Mouse (Mus musculus): ENCODE measurements around the gene Gm9887. TPM values are rescaled to one million over a fixed set of nuclear protein-coding genes. Genes with fewer than 3 reads are reported as not detected.
"Not testable (repeated sequence)": the region's sequence is repeated elsewhere in the genome, so short reads cannot be mapped to it uniquely, and the experiment has no call there.

Gene Gm9887
- polyA plus RNA-seq, 1 experiment from 2014 or later: 2.0 TPM

GRCm38 (mm10) chr12:69365757-69366156, 6.5 kb downstream of the Gm9887 start:
- WGBS: 87% methylated on average over 7 of the region's 7 CpGs
- Histone ChIP-seq H3K4me2 (replicated peaks) (no peak overlapping the region), H3K36me3 (no peaks in the 10 kb centered on the region), H3K9ac (no peak overlapping the region), H3K9me3 (no peaks in the 10 kb centered on the region), H3K4me3 (replicated peaks) (no peak overlapping the region), H3K4me1 (replicated peaks) (peaks cover 3% of the 10 kb centered on the region; the same call in 1 of the 2 replicates), H3K27me3 (replicated peaks) (no peaks in the 10 kb centered on the region), H3K27ac (no peak overlapping the region)
- ATAC-seq: no peak

GRCm38 (mm10) chr12:69363899-69364762, 8.1 kb downstream of the Gm9887 start:
- H3K4me3 ChIP-seq (replicated peaks): peak overlapping the region; percentile 54
- H3K27me3 ChIP-seq (replicated peaks): no peaks in the 10 kb centered on the region
- H3K4me1 ChIP-seq (replicated peaks): 0 out of 2 replicates have a peak, but pooled peaks cover 2% of the 10 kb centered on the region
- peak overlapping the region; percentile 86 for H3K27ac ChIP-seq
- peak overlapping the region; percentile 65 for H3K4me2 ChIP-seq (replicated peaks)
- H3K9ac ChIP-seq: peak overlapping the region; percentile 61
- H3K9me3 ChIP-seq: no peaks in the 10 kb centered on the region
- ATAC-seq: peak; percentile 67
- 4% methylated on average over 32 of the region's 32 CpGs for WGBS
- no peaks in the 10 kb centered on the region for H3K36me3 ChIP-seq

GRCm38 (mm10) chr12:69363110-69363509, 9.1 kb downstream of the Gm9887 start:
- not testable (repeated sequence) for H3K4me2 ChIP-seq (replicated peaks); H3K36me3 ChIP-seq; H3K27ac ChIP-seq; H3K4me1 ChIP-seq (replicated peaks); H3K27me3 ChIP-seq (replicated peaks); H3K4me3 ChIP-seq (replicated peaks); H3K9ac ChIP-seq; ATAC-seq; H3K9me3 ChIP-seq
- 96% methylated on average over 7 of the region's 7 CpGs for WGBS

GRCm38 (mm10) chr12:69362388-69362787, 9.9 kb downstream of the Gm9887 start:
- H3K4me2 ChIP-seq (replicated peaks): peak overlapping the region; percentile 67
- H3K9ac ChIP-seq: no peak overlapping the region
- H3K4me1 ChIP-seq (replicated peaks): 0 out of 2 replicates have a peak, but pooled peaks cover 2% of the 10 kb centered on the region
- H3K36me3 ChIP-seq: no peaks in the 10 kb centered on the region
- H3K27me3 ChIP-seq (replicated peaks): no peaks in the 10 kb centered on the region
- 46% methylated on average over 4 of the region's 4 CpGs for WGBS
- peak overlapping the region; percentile 93; the same call in 1 of the 2 replicates for H3K27ac ChIP-seq
- ATAC-seq: no peak
- H3K4me3 ChIP-seq (replicated peaks): peak overlapping the region; percentile 42; the same call in 1 of the 2 replicates
- no peaks in the 10 kb centered on the region for H3K9me3 ChIP-seq

GRCm38 (mm10) chr12:69361919-69362318, 10.3 kb downstream of the Gm9887 start:
- no peak for ATAC-seq
- peak overlapping the region; percentile 93 for H3K27ac ChIP-seq
- peak overlapping the region; percentile 42 for H3K4me3 ChIP-seq (replicated peaks)
- 0 out of 2 replicates have a peak, but pooled peaks cover 2% of the 10 kb centered on the region for H3K4me1 ChIP-seq (replicated peaks)
- WGBS: 3% methylated on average over 10 of the region's 10 CpGs
- peak overlapping the region; percentile 58 for H3K9ac ChIP-seq
- peak overlapping the region; percentile 67 for H3K4me2 ChIP-seq (replicated peaks)
- H3K27me3 ChIP-seq (replicated peaks): no peaks in the 10 kb centered on the region
- H3K9me3 ChIP-seq: no peaks in the 10 kb centered on the region
- no peaks in the 10 kb centered on the region for H3K36me3 ChIP-seq

- Histone ChIP-seq H3K9ac (peak overlapping the region; percentile 58), H3K27ac (peak overlapping the region; percentile 93), H3K4me3 (replicated peaks) (peak overlapping the region; percentile 42), H3K4me2 (replicated peaks) (peak overlapping the region; percentile 67)
- H3K36me3 ChIP-seq; H3K9me3 ChIP-seq; H3K4me1 ChIP-seq (replicated peaks); H3K27me3 ChIP-seq (replicated peaks): not testable (repeated sequence)
- under 1% methylated on average over 41 of the region's 50 CpGs for WGBS
- peak; percentile 96 for ATAC-seq
Observed at GRCm38 (mm10) chr12:69360997-69361899, 11.0 kb downstream of the Gm9887 start.

GRCm38 (mm10) chr12:69360655-69360996, 11.6 kb downstream of the Gm9887 start:
- ATAC-seq: no peak
- H3K9ac ChIP-seq: no peak overlapping the region
- no peak overlapping the region for H3K4me2 ChIP-seq (replicated peaks)

GRCm38 (mm10) chr12:69357300-69357646, 15.0 kb downstream of the Gm9887 start:
- peak overlapping the region; percentile 85 for H3K9ac ChIP-seq
- 6% methylated on average over 13 of the region's 13 CpGs for WGBS
- no peak for ATAC-seq
- H3K36me3 ChIP-seq: 0 out of 2 replicates have a peak, but pooled peaks cover 3% of the 10 kb centered on the region
- H3K4me3 ChIP-seq (replicated peaks): peak overlapping the region; percentile 75
- H3K9me3 ChIP-seq: no peaks in the 10 kb centered on the region
- H3K4me1 ChIP-seq (replicated peaks): no peaks in the 10 kb centered on the region
- H3K27ac ChIP-seq: no peak overlapping the region
- no peaks in the 10 kb centered on the region for H3K27me3 ChIP-seq (replicated peaks)
- peak overlapping the region; percentile 65 for H3K4me2 ChIP-seq (replicated peaks)

More at GRCm38 (mm10) chr12:69360655-69360996, 11.6 kb downstream of the Gm9887 start:
- H3K4me1 ChIP-seq (replicated peaks): 0 out of 2 replicates have a peak, but pooled peaks cover 2% of the 10 kb centered on the region
- H3K4me3 ChIP-seq (replicated peaks): no peak overlapping the region
- no peak overlapping the region for H3K27ac ChIP-seq
- WGBS: 16% methylated on average over 5 of the region's 5 CpGs
- H3K9me3 ChIP-seq: no peaks in the 10 kb centered on the region
- H3K36me3 ChIP-seq: no peaks in the 10 kb centered on the region
- no peaks in the 10 kb centered on the region for H3K27me3 ChIP-seq (replicated peaks)

GRCm38 (mm10) chr12:69356546-69357299, 15.5 kb downstream of the Gm9887 start, which contains the start of gene Nemf:
TSS of gene Nemf (minus strand) at chr12:69357165.
- Histone ChIP-seq H3K27me3 (replicated peaks) (no peaks in the 10 kb centered on the region), H3K4me1 (replicated peaks) (no peaks in the 10 kb centered on the region), H3K9ac (peak within 1 kb of the TSS; percentile 85), H3K4me2 (replicated peaks) (peak within 1 kb of the TSS; percentile 65), H3K9me3 (no peaks in the 10 kb centered on the region), H3K4me3 (replicated peaks) (peak within 1 kb of the TSS; percentile 75), H3K36me3 (peaks cover 7% of the 10 kb centered on the region; the same call in 1 of the 2 replicates), H3K27ac (peak within 1 kb of the TSS; percentile 75)
- WGBS: under 1% methylated on average over 49 of the region's 50 CpGs
- ATAC-seq: peak; percentile 62

- H3K36me3 ChIP-seq: peaks cover 16% of the 10 kb centered on the region
- H3K27me3 ChIP-seq (replicated peaks): no peaks in the 10 kb centered on the region
- no peaks in the 10 kb centered on the region for H3K4me1 ChIP-seq (replicated peaks)
- H3K4me2 ChIP-seq (replicated peaks): no peak overlapping the region
- H3K9me3 ChIP-seq: no peaks in the 10 kb centered on the region
- no peak overlapping the region for H3K27ac ChIP-seq
- no peak for ATAC-seq
- H3K4me3 ChIP-seq (replicated peaks): no peak overlapping the region
- 67% methylated on average over 1 of the region's 1 CpGs for WGBS
- no peak overlapping the region for H3K9ac ChIP-seq
Observed at GRCm38 (mm10) chr12:69351685-69352084, 20.6 kb downstream of the Gm9887 start.

- H3K36me3 ChIP-seq: peaks cover 16% of the 10 kb centered on the region
- H3K27ac ChIP-seq: no peak overlapping the region
- H3K27me3 ChIP-seq (replicated peaks): no peaks in the 10 kb centered on the region
- no peak overlapping the region for H3K9ac ChIP-seq
- H3K4me3 ChIP-seq (replicated peaks): no peak overlapping the region
- no peak for ATAC-seq
- H3K4me1 ChIP-seq (replicated peaks): no peaks in the 10 kb centered on the region
- 92% methylated on average over 2 of the region's 2 CpGs for WGBS
- no peak overlapping the region for H3K4me2 ChIP-seq (replicated peaks)
- H3K9me3 ChIP-seq: no peaks in the 10 kb centered on the region
Observed at GRCm38 (mm10) chr12:69349928-69350327, 22.3 kb downstream of the Gm9887 start.
